Comparison of ENCODE assay signal across 23 mouse cellular contexts in genomic region chr19:14970161-14970560, GRCm38 (mm10).
A peak's percentile ranks its signal among the peaks of the same experiment; 100 is the strongest.
DNase-seq lines count a peak whose midpoint lies in the region; ATAC-seq lines count a peak whose summit lies in the region.
"Had no signal": no experiment of that assay in that cellular context is flagged by ENCODE, and none has a peak within 500 bp of the region (broad histone marks: within the 10 kb centered on the region; RNA-seq: fewer than 3 reads in every experiment).

No protein-coding gene starts in this region.

- H3K4me1 ChIP-seq in embryonic facial prominence, embryonic 14.5 days (ENCODE audit: control insufficient read depth, insufficient read depth, low read length): peaks cover 7% of the 10 kb centered on the region; the same call in 1 of the 2 replicates
- H3K4me1 ChIP-seq in hindbrain, embryonic 16.5 days (ENCODE audit: control insufficient read depth, insufficient read depth, low read depth, low read length): no peaks in the 10 kb centered on the region
- H3K4me1 ChIP-seq: forebrain, embryonic 13.5 days; heart, embryonic 15.5 days; hindbrain, embryonic 10.5 days had no signal

- peak; percentile 7 for DNase-seq in heart, adult 11 months
- no peak for DNase-seq in heart, adult 9 months (ENCODE audit: low spot score in 2 of 2)
- DNase-seq in Muller cell, postnatal 12 days (ENCODE audit: inconsistent ontology term): peak; percentile 9
- DNase-seq in embryo, embryonic 11 days: peak; percentile 43
- DNase-seq in embryonic facial prominence, embryonic 14.5 days (ENCODE audit: low spot score): peak; percentile 79
- DNase-seq in liver: no peak
- DNase-seq: adrenal gland, postnatal 14 days; cerebellum, adult 18-20 months; cerebellum, adult 9-11 months; cerebellum, postnatal 36 days; forebrain, postnatal 0 days; gastrocnemius, adult 2 months; gastrocnemius, postnatal 25 days; heart, postnatal 14 days had no signal

- no peak overlapping the region for H3K27ac ChIP-seq in embryonic facial prominence, embryonic 14.5 days (replicated peaks; ENCODE audit: low read depth, low read length)
- H3K27ac ChIP-seq in hindbrain, embryonic 16.5 days (ENCODE audit: low read depth, low read length): no peak overlapping the region
- H3K27ac ChIP-seq: forebrain, embryonic 13.5 days; gastrocnemius, adult 2 months; heart, embryonic 15.5 days; hindbrain, embryonic 10.5 days; hindbrain, embryonic 14.5 days had no signal

- H3K9ac ChIP-seq in embryonic facial prominence, embryonic 14.5 days (ENCODE audit: low read depth, low read length): no peak overlapping the region
- no peak overlapping the region for H3K9ac ChIP-seq in hindbrain, embryonic 16.5 days (ENCODE audit: low read depth, low read length)
- H3K9ac ChIP-seq: forebrain, embryonic 13.5 days; forebrain, postnatal 0 days; heart, embryonic 15.5 days; hindbrain, embryonic 14.5 days had no signal

- peak; percentile 57; the same call in 1 of the 2 replicates for ATAC-seq in embryonic facial prominence, embryonic 14.5 days (ENCODE audit: low read depth)
- no peak for ATAC-seq in hindbrain, embryonic 16.5 days
- ATAC-seq: activated CD4-positive, CD25-positive, alpha-beta regulatory T cell, adult 4 months; forebrain, embryonic 13.5 days; forebrain, postnatal 0 days; intestine, embryonic 16.5 days; Patski had no signal

- H3K4me3 ChIP-seq in embryonic facial prominence, embryonic 14.5 days (ENCODE audit: low read depth, low read length): no peak overlapping the region
- H3K4me3 ChIP-seq in hindbrain, embryonic 16.5 days (ENCODE audit: low read length): no peak overlapping the region
- H3K4me3 ChIP-seq: forebrain, embryonic 13.5 days; gastrocnemius, adult 2 months; heart, embryonic 15.5 days; hindbrain, embryonic 10.5 days had no signal

- no peaks in the 10 kb centered on the region for H3K36me3 ChIP-seq in embryonic facial prominence, embryonic 14.5 days (ENCODE audit: control insufficient read depth, insufficient read depth, low read length)
- H3K36me3 ChIP-seq in hindbrain, embryonic 16.5 days (ENCODE audit: control insufficient read depth, insufficient read depth, low read length): no peaks in the 10 kb centered on the region
- H3K36me3 ChIP-seq: heart, embryonic 15.5 days; hindbrain, embryonic 10.5 days had no signal

- 24% methylated on average over 1 of the region's 1 CpGs for WGBS in embryonic facial prominence, embryonic 14.5 days
- 32% methylated on average over 1 of the region's 1 CpGs for WGBS in hindbrain, embryonic 16.5 days

- no peaks in the 10 kb centered on the region for H3K9me3 ChIP-seq in embryonic facial prominence, embryonic 14.5 days (ENCODE audit: control insufficient read depth, low read length)
- H3K9me3 ChIP-seq in hindbrain, embryonic 16.5 days (ENCODE audit: control insufficient read depth, low read length): no peaks in the 10 kb centered on the region
- H3K9me3 ChIP-seq: forebrain, embryonic 13.5 days; heart, embryonic 15.5 days; hindbrain, embryonic 10.5 days had no signal

- H3K4me2 ChIP-seq in embryonic facial prominence, embryonic 14.5 days (ENCODE audit: low read depth, low read length): no peak overlapping the region
- H3K4me2 ChIP-seq in hindbrain, embryonic 16.5 days (ENCODE audit: low read length): no peak overlapping the region
- H3K4me2 ChIP-seq: forebrain, embryonic 13.5 days; heart, embryonic 11.5 days; heart, embryonic 15.5 days; hindbrain, embryonic 14.5 days had no signal

- H3K27me3 ChIP-seq in embryonic facial prominence, embryonic 14.5 days (replicated peaks; ENCODE audit: control insufficient read depth, insufficient read depth, low read length): no peaks in the 10 kb centered on the region
- no peaks in the 10 kb centered on the region for H3K27me3 ChIP-seq in hindbrain, embryonic 16.5 days (replicated peaks; ENCODE audit: control insufficient read depth, insufficient read depth, low read length)
- H3K27me3 ChIP-seq: forebrain, embryonic 13.5 days; heart, embryonic 15.5 days had no signal

Comparison
In these comparisons a context has a peak if more than half of its experiments do, and no peak if none do; other contexts are left out.
1. DNase-seq: peak in heart, adult 11 months (single experiment), Muller cell, postnatal 12 days (single experiment), embryo, embryonic 11 days (single experiment) and embryonic facial prominence, embryonic 14.5 days (single experiment); none in heart, adult 9 months (0 of 2) and liver (single experiment).